Mouse (Mus musculus) olfactory bulb, adult 2 months (tissue): ENCODE data around the gene Fam189a1.

Experiments
- CTCF ChIP-seq: fragments of 200-500 bp; IDR thresholded peaks from 2 replicates; pipeline ENCODE4 v1.5.1; 2012; ENCODE audit warnings: low read depth, mild to moderate bottlenecking, low read length, moderate library complexity; ENCODE audit not compliant: insufficient read depth
- POLR2A ChIP-seq: fragments of 200-500 bp; IDR thresholded peaks from 2 replicates; pipeline ENCODE4 v1.6.1; 2012; ENCODE audit warnings: mild to moderate bottlenecking, low read depth, low read length, moderate library complexity; ENCODE audit not compliant: insufficient read depth

- TF ChIP-seq CTCF (no peak), POLR2A (no peak)
These were observed 246.2 kb downstream of the Fam189a1 start for GRCm38 (mm10) chr7:64910208-64910607.
